Mouse (Mus musculus): Measurements from ENCODE around the gene D17Wsu92e. TPM values are rescaled to one million over a fixed set of nuclear protein-coding genes. Genes with fewer than 3 reads are reported as not detected.
A peak's percentile ranks its signal among the peaks of the same experiment; 100 is the strongest.

D17Wsu92e gene
- polyA plus RNA-seq, 1 experiment = 196 TPM

GRCm38 (mm10) chr17:27823142-27823905, 2.9 kb upstream of the D17Wsu92e start:
- H3K27ac ChIP-seq (ENCODE audit: insufficient read depth, low read length) = no peak overlapping the region
- no peak overlapping the region for H3K4me3 ChIP-seq (ENCODE audit: insufficient read depth, low read length)
- TF ChIP-seq CTCF (IDR thresholded peaks at IDR 0.05; ENCODE audit: extremely low read depth, insufficient read depth, low read length) = no peak
- no peak for TF ChIP-seq POLR2A (IDR thresholded peaks at IDR 0.05; ENCODE audit: extremely low read depth, insufficient read depth, low read length)
- H3K4me1 ChIP-seq (ENCODE audit: control insufficient read depth, insufficient read depth, low read length) = peaks cover 4% of the 10 kb centered on the region; the same call in 1 of the 2 replicates

GRCm38 (mm10) chr17:27821407-27822338, 1.2 kb upstream of the D17Wsu92e start:
- H3K4me3 ChIP-seq (ENCODE audit: insufficient read depth, low read length) = no peak overlapping the region; the same call in 1 of the 2 replicates
- no peak for TF ChIP-seq CTCF (IDR thresholded peaks at IDR 0.05; ENCODE audit: extremely low read depth, insufficient read depth, low read length)
- no peak for TF ChIP-seq POLR2A (IDR thresholded peaks at IDR 0.05; ENCODE audit: extremely low read depth, insufficient read depth, low read length)
- H3K27ac ChIP-seq (ENCODE audit: insufficient read depth, low read length) = 0 out of 2 replicates have a peak overlapping the region, but pooled peaks have one; percentile 78
- H3K4me1 ChIP-seq (ENCODE audit: control insufficient read depth, insufficient read depth, low read length) = peaks cover 4% of the 10 kb centered on the region; the same call in 1 of the 2 replicates

GRCm38 (mm10) chr17:27819971-27820567, 379 bp downstream of the D17Wsu92e start:
- Histone ChIP-seq H3K27ac (ENCODE audit: insufficient read depth, low read length) (0 out of 2 replicates have a peak overlapping the region, but pooled peaks have one; percentile 27), H3K4me1 (ENCODE audit: control insufficient read depth, insufficient read depth, low read length) (peaks cover 4% of the 10 kb centered on the region; the same call in 1 of the 2 replicates), H3K4me3 (ENCODE audit: insufficient read depth, low read length) (peak overlapping the region; percentile 50)
- TF ChIP-seq POLR2A (IDR thresholded peaks at IDR 0.05; ENCODE audit: extremely low read depth, insufficient read depth, low read length) (no peak), CTCF (IDR thresholded peaks at IDR 0.05; ENCODE audit: extremely low read depth, insufficient read depth, low read length) (no peak)

- no peak for TF ChIP-seq CTCF (IDR thresholded peaks at IDR 0.05; ENCODE audit: extremely low read depth, insufficient read depth, low read length)
- no peak for TF ChIP-seq POLR2A (IDR thresholded peaks at IDR 0.05; ENCODE audit: extremely low read depth, insufficient read depth, low read length)
- Histone ChIP-seq H3K4me1 (ENCODE audit: control insufficient read depth, insufficient read depth, low read length) (peaks cover 4% of the 10 kb centered on the region; the same call in 1 of the 2 replicates), H3K27ac (ENCODE audit: insufficient read depth, low read length) (0 out of 2 replicates have a peak overlapping the region, but pooled peaks have one; percentile 27), H3K4me3 (ENCODE audit: insufficient read depth, low read length) (peak overlapping the region; percentile 50)
Measured at GRCm38 (mm10) chr17:27819521-27819970, 902 bp downstream of the D17Wsu92e start.

GRCm38 (mm10) chr17:27819011-27819410, 1.4 kb downstream of the D17Wsu92e start:
- H3K27ac ChIP-seq (ENCODE audit: insufficient read depth, low read length) = no peak overlapping the region
- peak overlapping the region; percentile 50 for H3K4me3 ChIP-seq (ENCODE audit: insufficient read depth, low read length)
- TF ChIP-seq POLR2A (IDR thresholded peaks at IDR 0.05; ENCODE audit: extremely low read depth, insufficient read depth, low read length) (no peak), CTCF (IDR thresholded peaks at IDR 0.05; ENCODE audit: extremely low read depth, insufficient read depth, low read length) (no peak)
- peaks cover 4% of the 10 kb centered on the region; the same call in 1 of the 2 replicates for H3K4me1 ChIP-seq (ENCODE audit: control insufficient read depth, insufficient read depth, low read length)

GRCm38 (mm10) chr17:27814606-27815005, 5.8 kb downstream of the D17Wsu92e start:
- Histone ChIP-seq H3K27ac (ENCODE audit: insufficient read depth, low read length) (no peak overlapping the region), H3K4me3 (ENCODE audit: insufficient read depth, low read length) (no peak overlapping the region)
- TF ChIP-seq CTCF (IDR thresholded peaks at IDR 0.05; ENCODE audit: extremely low read depth, insufficient read depth, low read length) = no peak
- no peak for TF ChIP-seq POLR2A (IDR thresholded peaks at IDR 0.05; ENCODE audit: extremely low read depth, insufficient read depth, low read length)

GRCm38 (mm10) chr17:27811980-27812379, 8.5 kb downstream of the D17Wsu92e start:
- no peak overlapping the region for H3K27ac ChIP-seq (ENCODE audit: insufficient read depth, low read length)
- H3K4me3 ChIP-seq (ENCODE audit: insufficient read depth, low read length) = no peak overlapping the region
- no peak for TF ChIP-seq POLR2A (IDR thresholded peaks at IDR 0.05; ENCODE audit: extremely low read depth, insufficient read depth, low read length)
- no peak for TF ChIP-seq CTCF (IDR thresholded peaks at IDR 0.05; ENCODE audit: extremely low read depth, insufficient read depth, low read length)
- peaks cover 2% of the 10 kb centered on the region; the same call in 1 of the 2 replicates for H3K4me1 ChIP-seq (ENCODE audit: control insufficient read depth, insufficient read depth, low read length)

More at GRCm38 (mm10) chr17:27814606-27815005, 5.8 kb downstream of the D17Wsu92e start:
- peaks cover 4% of the 10 kb centered on the region; the same call in 1 of the 2 replicates for H3K4me1 ChIP-seq (ENCODE audit: control insufficient read depth, insufficient read depth, low read length)

- no peak overlapping the region for H3K27ac ChIP-seq (ENCODE audit: insufficient read depth, low read length)
- peaks cover 2% of the 10 kb centered on the region; the same call in 1 of the 2 replicates for H3K4me1 ChIP-seq (ENCODE audit: control insufficient read depth, insufficient read depth, low read length)
- H3K4me3 ChIP-seq (ENCODE audit: insufficient read depth, low read length) = no peak overlapping the region
- TF ChIP-seq POLR2A (IDR thresholded peaks at IDR 0.05; ENCODE audit: extremely low read depth, insufficient read depth, low read length) (no peak), CTCF (IDR thresholded peaks at IDR 0.05; ENCODE audit: extremely low read depth, insufficient read depth, low read length) (no peak)
Measured at GRCm38 (mm10) chr17:27810569-27811331, 9.7 kb downstream of the D17Wsu92e start.
